Mouse (Mus musculus) MEL (cell line): ENCODE data around the gene Rheb. TPM values are rescaled to one million over a fixed set of nuclear protein-coding genes. Genes with fewer than 3 reads are reported as not detected.
A peak's percentile ranks its signal among the peaks of the same experiment; 100 is the strongest.

Experiments used
- DNase-seq: peaks from one replicate; pipeline ENCODE4 v3.0.0; 2011; ENCODE audit warnings: low read depth, low spot score
- H3K27ac ChIP-seq: 2 replicates; pipeline ENCODE4 v1.5.1; 2012; ENCODE audit warnings: low read depth, mild to moderate bottlenecking, control low read depth, low read length, moderate library complexity; ENCODE audit not compliant: control insufficient read depth
- H3K27me3 ChIP-seq, 2 experiments: fragments of 150-350 bp in 1 of 2; sonication (generic) in 1 of 2; 2 replicates each; pipeline ENCODE4 v1.6.1; 2012; ENCODE audit warnings: low read length in 2 of 2, mild to moderate bottlenecking in 2 of 2, improper control_type of control experiment in 1 of 2, moderate library complexity in 1 of 2; ENCODE audit not compliant: insufficient read depth in 2 of 2, control insufficient read depth in 1 of 2
- H3K36me3 ChIP-seq, 2 experiments: 2 replicates each; pipeline ENCODE4 v1.6.1; 2012 to 2014; ENCODE audit warnings: low read length in 2 of 2, improper control_type of control experiment in 1 of 2, inconsistent platforms in 1 of 2, mild to moderate bottlenecking in 1 of 2; ENCODE audit not compliant: insufficient read depth in 2 of 2, control insufficient read depth in 1 of 2
- H3K4me1 ChIP-seq, 2 experiments: fragments of 150-350 bp in 1 of 2; sonication (generic) in 1 of 2; 2 replicates each; pipeline ENCODE4 v1.6.1; 2012; ENCODE audit warnings: low read length in 2 of 2, improper control_type of control experiment in 1 of 2, mild to moderate bottlenecking in 1 of 2; ENCODE audit not compliant: insufficient read depth in 2 of 2, control insufficient read depth in 1 of 2
- H3K4me3 ChIP-seq, 2 experiments: fragments of 150-350 bp in 1 of 2; sonication (generic) in 1 of 2; 2 replicates each; pipeline ENCODE4 v1.5.1; 2012; ENCODE audit warnings: low read depth in 2 of 2, low read length in 2 of 2, mild to moderate bottlenecking in 2 of 2, moderate library complexity in 2 of 2, control low read depth in 1 of 2, improper control_type of control experiment in 1 of 2; ENCODE audit not compliant: control insufficient read depth in 1 of 2, insufficient read depth in 1 of 2
- H3K79me2 ChIP-seq: 2 replicates; pipeline ENCODE4 v1.6.1; 2012; ENCODE audit warnings: mild to moderate bottlenecking, low read length, moderate library complexity; ENCODE audit not compliant: control insufficient read depth, poor library complexity, insufficient read depth
- H3K9ac ChIP-seq: 2 replicates; pipeline ENCODE4 v1.6.1; 2012; ENCODE audit warnings: low read depth, mild to moderate bottlenecking, control low read depth, low read length, moderate library complexity; ENCODE audit not compliant: control insufficient read depth, poor library complexity, severe bottlenecking
- H3K9me3 ChIP-seq: fragments of 150-350 bp; sonication (generic); replicated peaks from 2 replicates; pipeline ENCODE4 v1.6.1; 2012; ENCODE audit warnings: mild to moderate bottlenecking, low read length, improper control_type of control experiment, moderate library complexity; ENCODE audit not compliant: insufficient read depth
- BHLHE40 ChIP-seq: IDR thresholded peaks from 2 replicates; pipeline ENCODE4 v1.6.1; 2012; ENCODE audit warnings: low read depth, mild to moderate bottlenecking, inconsistent platforms, low read length, improper control_type of control experiment, borderline replicate concordance
- CHD1 ChIP-seq: IDR thresholded peaks from 2 replicates; pipeline ENCODE4 v1.6.1; 2012; ENCODE audit warnings: low read depth, mild to moderate bottlenecking, inconsistent platforms, low read length, improper control_type of control experiment
- E2F4 ChIP-seq: IDR thresholded peaks from 2 replicates; pipeline ENCODE4 v1.6.1; 2011; ENCODE audit warnings: low read depth, low read length, improper control_type of control experiment, borderline replicate concordance
- ELF1 ChIP-seq: IDR thresholded peaks from 2 replicates; pipeline ENCODE4 v1.6.1; 2014; ENCODE audit warnings: low read depth, mild to moderate bottlenecking, inconsistent platforms, low read length, improper control_type of control experiment, moderate library complexity
- EP300 ChIP-seq, 2 experiments: IDR thresholded peaks; 2 replicates each; pipeline ENCODE4 v1.6.1; 2011; ENCODE audit warnings: improper control_type of control experiment in 2 of 2, low read length in 2 of 2, low read depth in 1 of 2, mild to moderate bottlenecking in 1 of 2
- GABPA ChIP-seq: IDR thresholded peaks from 2 replicates; pipeline ENCODE4 v1.6.1; 2012; ENCODE audit warnings: low read depth, mild to moderate bottlenecking, inconsistent platforms, low read length, improper control_type of control experiment, moderate library complexity
- GATA1 ChIP-seq: IDR thresholded peaks from 2 replicates; pipeline ENCODE4 v1.6.1; 2011; ENCODE audit warnings: low read depth, low read length, improper control_type of control experiment
- HCFC1 ChIP-seq: IDR thresholded peaks from 2 replicates; pipeline ENCODE4 v1.6.1; 2012; ENCODE audit warnings: low read depth, mild to moderate bottlenecking, inconsistent platforms, low read length, improper control_type of control experiment, moderate library complexity
- JUND ChIP-seq: IDR thresholded peaks from 2 replicates; pipeline ENCODE4 v1.6.1; 2011; ENCODE audit warnings: low read depth, mild to moderate bottlenecking, improper control_type of control experiment, low read length
- MAFK ChIP-seq: IDR thresholded peaks from 2 replicates; pipeline ENCODE4 v1.6.1; 2011; ENCODE audit warnings: low read depth, mild to moderate bottlenecking, low read length, improper control_type of control experiment, borderline replicate concordance
- MAZ ChIP-seq: IDR thresholded peaks from 2 replicates; pipeline ENCODE4 v1.6.1; 2012; ENCODE audit warnings: low read depth, mild to moderate bottlenecking, inconsistent platforms, low read length, improper control_type of control experiment
- MEF2A ChIP-seq: IDR thresholded peaks from 2 replicates; pipeline ENCODE4 v1.6.1; 2014; ENCODE audit warnings: low read depth, mild to moderate bottlenecking, inconsistent platforms, low read length, improper control_type of control experiment; ENCODE audit not compliant: poor library complexity, insufficient replicate concordance, severe bottlenecking; ENCODE audit errors: extremely low read depth
- MXI1 ChIP-seq: IDR thresholded peaks from 2 replicates; pipeline ENCODE4 v1.6.1; 2011; ENCODE audit warnings: mild to moderate bottlenecking, low read depth, low read length, improper control_type of control experiment
- MYB ChIP-seq: IDR thresholded peaks from 2 replicates; pipeline ENCODE4 v1.6.1; 2011; ENCODE audit warnings: mild to moderate bottlenecking, low read depth, low read length, improper control_type of control experiment
- MYC ChIP-seq: IDR thresholded peaks from 2 replicates; pipeline ENCODE4 v1.6.1; 2011; ENCODE audit warnings: low read depth, mild to moderate bottlenecking, low read length, improper control_type of control experiment, moderate library complexity
- NELFE ChIP-seq: IDR thresholded peaks from 2 replicates; pipeline ENCODE4 v1.6.1; 2011; ENCODE audit warnings: low read depth, low read length, improper control_type of control experiment
- NRF1 ChIP-seq: IDR thresholded peaks from 2 replicates; pipeline ENCODE4 v1.6.1; 2014; ENCODE audit warnings: low read depth, mild to moderate bottlenecking, inconsistent platforms, low read length, improper control_type of control experiment, moderate library complexity; ENCODE audit not compliant: poor library complexity, insufficient read depth, severe bottlenecking
- POLR2A ChIP-seq, 2 experiments: IDR thresholded peaks; 2 replicates each; pipeline ENCODE4 v1.6.1; 2011 to 2012; ENCODE audit warnings: low read length in 2 of 2, mild to moderate bottlenecking in 2 of 2, control low read depth in 1 of 2, improper control_type of control experiment in 1 of 2, low read depth in 1 of 2, moderate library complexity in 1 of 2; ENCODE audit not compliant: control insufficient read depth in 1 of 2, insufficient read depth in 1 of 2, poor library complexity in 1 of 2
- POLR2AphosphoS5 ChIP-seq: IDR thresholded peaks from 2 replicates; pipeline ENCODE4 v1.6.1; 2012; ENCODE audit warnings: low read depth, borderline replicate concordance, mild to moderate bottlenecking, inconsistent platforms, low read length, moderate library complexity, mixed read lengths
- RAD21 ChIP-seq: IDR thresholded peaks from 2 replicates; pipeline ENCODE4 v1.6.1; 2011; ENCODE audit warnings: mild to moderate bottlenecking, low read depth, low read length, improper control_type of control experiment
- RCOR1 ChIP-seq: IDR thresholded peaks from 2 replicates; pipeline ENCODE4 v1.6.1; 2012; ENCODE audit warnings: low read depth, mild to moderate bottlenecking, inconsistent platforms, low read length, improper control_type of control experiment
- SIN3A ChIP-seq: IDR thresholded peaks from 2 replicates; pipeline ENCODE4 v1.6.1; 2012; ENCODE audit warnings: low read length, improper control_type of control experiment, inconsistent platforms
- SMC3 ChIP-seq: IDR thresholded peaks from 2 replicates; pipeline ENCODE4 v1.6.1; 2011; ENCODE audit warnings: low read depth, low read length, improper control_type of control experiment
- TAL1 ChIP-seq: IDR thresholded peaks from 2 replicates; pipeline ENCODE4 v1.6.1; 2012; ENCODE audit warnings: mild to moderate bottlenecking, inconsistent platforms, low read length, moderate library complexity, mixed read lengths
- TBP ChIP-seq: IDR thresholded peaks from 2 replicates; pipeline ENCODE4 v1.8.0; 2011; ENCODE audit warnings: low read depth, low read length, improper control_type of control experiment
- TCF12 ChIP-seq: IDR thresholded peaks from 2 replicates; pipeline ENCODE4 v1.6.1; 2014; ENCODE audit warnings: low read depth, mild to moderate bottlenecking, inconsistent platforms, low read length, improper control_type of control experiment, moderate library complexity
- UBTF ChIP-seq: IDR thresholded peaks from 2 replicates; pipeline ENCODE4 v1.6.1; 2012; ENCODE audit warnings: low read depth, mild to moderate bottlenecking, inconsistent platforms, low read length, improper control_type of control experiment, moderate library complexity, borderline replicate concordance; ENCODE audit not compliant: insufficient read depth
- USF1 ChIP-seq: IDR thresholded peaks from 2 replicates; pipeline ENCODE4 v1.6.1; 2014; ENCODE audit warnings: low read depth, mild to moderate bottlenecking, inconsistent platforms, low read length, improper control_type of control experiment, moderate library complexity
- USF2 ChIP-seq, 2 experiments: IDR thresholded peaks; 2 replicates each; pipeline ENCODE4 v1.6.1; 2011 to 2012; ENCODE audit warnings: improper control_type of control experiment in 2 of 2, low read length in 2 of 2, borderline replicate concordance in 1 of 2, inconsistent platforms in 1 of 2, low read depth in 1 of 2, mild to moderate bottlenecking in 1 of 2; ENCODE audit not compliant: insufficient read depth in 1 of 2
- ZC3H11A ChIP-seq: IDR thresholded peaks from 2 replicates; pipeline ENCODE4 v1.6.1; 2012; ENCODE audit warnings: low read depth, mild to moderate bottlenecking, inconsistent platforms, low read length, improper control_type of control experiment
- ZKSCAN1 ChIP-seq: IDR thresholded peaks from 2 replicates; pipeline ENCODE4 v1.6.1; 2012; ENCODE audit warnings: low read depth, mild to moderate bottlenecking, inconsistent platforms, low read length, improper control_type of control experiment, moderate library complexity
- ZMIZ1 ChIP-seq: IDR thresholded peaks from 2 replicates; pipeline ENCODE4 v1.6.1; 2012; ENCODE audit warnings: low read depth, mild to moderate bottlenecking, inconsistent platforms, low read length, improper control_type of control experiment, moderate library complexity
- ZNF384 ChIP-seq: IDR thresholded peaks from 2 replicates; pipeline ENCODE4 v1.6.1; 2012; ENCODE audit warnings: low read depth, mild to moderate bottlenecking, inconsistent platforms, low read length, improper control_type of control experiment
- polyA plus RNA-seq, 2 experiments: library from polyadenylated mRNA; stranded (reverse) in 1 of 2; unstranded in 1 of 2; fragments of >175 nt in 1 of 2; fragments of >200 nt in 1 of 2; gene quantifications; 2 replicates each; pipeline versions ENCODE4 v1.2.1 to v1.2.4; 2012; ENCODE audit warnings: low replicate concordance in 2 of 2, low read depth in 1 of 2; ENCODE audit not compliant: insufficient read length in 2 of 2, insufficient read depth in 1 of 2, missing spikeins in 1 of 2
- total RNA-seq: library from RNA; depleted of rRNA; stranded (reverse); fragments of 300-350 nt; gene quantifications from 2 replicates; pipeline ENCODE4 v1.2.3, GENCODE M21; 2012; rRNA removed

The Rheb gene
- total RNA-seq (61.3 and 67.7 TPM in 2 replicates), polyA plus RNA-seq (100 to 1,000 TPM; 114 to 731 TPM)

GRCm38 (mm10) chr5:24842274-24843102 lies at the start of gene Rheb:
Rheb (minus strand) TSS chr5:24842624.
- H3K9ac ChIP-seq, result peak within 1 kb of the TSS; percentile 99
- H3K27me3 ChIP-seq, result no peaks in the 10 kb centered on the region
- peaks cover 44% of the 10 kb centered on the region for H3K79me2 ChIP-seq
- peaks cover 24% of the 10 kb centered on the region in 2 experiments for H3K4me1 ChIP-seq
- H3K27ac ChIP-seq, result peak within 1 kb of the TSS; percentile 98
- H3K9me3 ChIP-seq, result no peaks in the 10 kb centered on the region
- peak within 1 kb of the TSS; percentile 94 to 96 for H3K4me3 ChIP-seq
- DNase-seq, result peak; percentile 100
- H3K36me3 ChIP-seq, result peaks cover 2 to 37% of the 10 kb centered on the region in 2 experiments
- TF ChIP-seq ZKSCAN1 (no peak), NELFE (peak; percentile 95), MXI1 (peak; percentile 82), MYC (peak; percentile 97), SMC3 (no peak), EP300 (IDR thresholded peaks at IDR 0.05; ENCODE audit: low read depth in 1 of 2, low read length in 2 of 2) (peak in 1 of 2 experiments; percentile 52; a peak in 2 of 4 replicates), USF2 (IDR thresholded peaks at IDR 0.05; ENCODE audit: borderline replicate concordance in 1 of 2, insufficient read depth in 1 of 2, low read depth in 1 of 2, low read length in 2 of 2) (peak in 1 of 2 experiments; percentile 75; a peak in 2 of 4 replicates), UBTF (0 out of 2 replicates have a peak, but pooled peaks have one; percentile 66), E2F4 (0 out of 2 replicates have a peak, but pooled peaks have one; percentile 54), RAD21 (no peak), MAZ (peak; percentile 87), ZNF384 (no peak), POLR2A (IDR thresholded peaks at IDR 0.05; ENCODE audit: control insufficient read depth in 1 of 2, insufficient read depth in 1 of 2, low read depth in 1 of 2, low read length in 2 of 2, poor library complexity in 1 of 2) (peak; percentile 85 to 99), GABPA (peak; percentile 55; the same call in 1 of the 2 replicates), TAL1 (no peak), RCOR1 (no peak), GATA1 (0 out of 2 replicates have a peak, but pooled peaks have one; percentile 2), MAFK (peak; percentile 78; the same call in 1 of the 2 replicates), MYB (peak; percentile 57), MEF2A (peak; percentile 89), HCFC1 (peak; percentile 92), CHD1 (no peak), BHLHE40 (peak; percentile 57; the same call in 1 of the 2 replicates), JUND (no peak), NRF1 (peak; percentile 55; the same call in 1 of the 2 replicates), ZMIZ1 (peak; percentile 93), ELF1 (peak; percentile 83), USF1 (peak; percentile 96), POLR2AphosphoS5 (peak; percentile 56; the same call in 1 of the 2 replicates), TBP (peak; percentile 98), TCF12 (peak; percentile 54), ZC3H11A (no peak), SIN3A (peak; percentile 86; the same call in 1 of the 2 replicates)
